Mouse (Mus musculus) liver, postnatal 0 days (tissue): ENCODE results near the gene Ifrd1.

ENCODE experiments used
- CTCF ChIP-seq: sonication (generic); IDR thresholded peaks from 2 replicates; pipeline ENCODE4 v1.5.1; 2016; ENCODE audit warnings: antibody characterized with exemption, low read depth
- EP300 ChIP-seq: IDR thresholded peaks from 2 replicates; pipeline ENCODE4 v1.6.1; 2016; ENCODE audit warnings: antibody characterized with exemption, low read depth, mild to moderate bottlenecking

GRCm38 (mm10) chr12:40223676-40224075 lies 24.6 kb downstream of the Ifrd1 start:
- TF ChIP-seq CTCF, result no peak
- TF ChIP-seq EP300, result no peak
